Mouse (Mus musculus) NIH3T3 (cell line): ENCODE data around the gene Tango6.
"Not testable (repeated sequence)": the region's sequence is repeated elsewhere in the genome, so short reads cannot be mapped to it uniquely, and the experiment has no call there.

ENCODE experiments used
- DNase-seq: peaks from one replicate; pipeline ENCODE4 v3.0.0-alpha.2; 2012; ENCODE audit warnings: low read depth

Tango6 gene

DNA sequence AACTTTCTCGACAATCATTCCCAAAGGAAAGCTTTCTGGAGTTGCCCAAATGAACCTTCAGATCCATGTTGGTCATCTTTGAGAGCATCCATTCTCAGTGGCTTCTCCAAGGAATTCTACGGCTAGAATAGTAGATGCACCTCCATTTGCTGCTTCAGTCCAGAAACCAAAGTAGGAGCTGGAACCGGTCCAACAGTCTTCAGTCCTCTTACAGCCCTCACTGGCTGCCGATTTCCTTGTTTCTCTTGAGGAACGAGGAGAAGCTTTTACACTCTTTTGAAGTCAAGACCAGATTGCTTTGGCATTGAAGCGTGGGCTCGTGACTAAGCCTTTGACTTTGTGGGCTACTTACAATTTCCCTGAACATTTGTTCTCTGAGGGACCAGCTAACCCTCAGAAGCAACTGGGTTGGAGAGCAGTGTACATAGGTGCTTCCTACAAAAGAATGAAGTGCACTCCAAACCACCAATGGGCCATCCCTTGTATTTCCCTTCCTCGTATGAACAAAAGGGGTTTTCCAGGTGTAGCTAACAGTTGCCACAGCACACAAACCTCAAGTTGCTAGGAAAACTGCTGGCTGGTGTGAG, 197.3 kb downstream of the Tango6 start:
- DNase-seq = no peak

DNA sequence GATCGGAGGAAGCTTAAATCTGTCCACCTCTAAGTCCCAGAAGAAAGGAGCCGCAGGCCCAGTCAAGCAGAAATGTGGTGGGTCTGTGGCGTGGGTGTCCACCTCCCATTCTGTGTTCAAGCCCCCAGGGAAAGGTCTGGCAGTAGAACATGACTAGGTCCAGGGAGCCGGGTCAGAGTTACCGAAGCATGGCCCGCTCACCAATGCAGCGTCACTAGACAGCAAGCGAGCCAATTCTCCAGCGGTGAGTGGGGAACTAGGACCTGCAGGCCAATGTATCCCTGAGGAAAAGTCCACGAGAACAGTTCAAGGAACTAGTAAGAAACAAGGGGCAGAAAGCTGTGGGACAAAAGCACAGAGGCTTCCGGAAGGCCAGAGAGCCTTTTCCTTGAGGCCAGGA, 201.2 kb downstream of the Tango6 start:
- DNase-seq = not testable (repeated sequence)

GRCm38 (mm10) chr8:106884826-106885400, 202.0 kb downstream of the Tango6 start:
- not testable (repeated sequence) for DNase-seq

GRCm38 (mm10) chr8:106887336-106888189, 204.7 kb downstream of the Tango6 start:
- peak; percentile 93 for DNase-seq

DNA sequence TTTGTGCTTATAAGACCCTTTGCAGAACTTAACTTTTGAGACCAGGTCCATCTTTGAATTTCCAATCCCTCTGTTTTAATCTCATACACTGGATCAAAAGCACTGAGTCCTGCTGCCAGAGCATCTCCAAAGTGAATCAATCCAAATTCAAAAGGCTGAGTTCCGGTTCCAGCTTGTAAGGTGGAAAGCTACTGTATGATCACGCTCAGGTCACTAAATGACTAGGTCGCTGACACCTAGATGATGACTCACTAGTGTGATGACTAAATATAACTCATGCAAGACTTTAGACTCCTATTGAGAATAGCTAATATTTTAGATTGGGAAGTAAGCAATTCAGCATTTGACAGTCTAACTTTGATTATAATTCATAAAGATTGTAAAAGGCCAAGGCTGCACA, 205.9 kb downstream of the Tango6 start:
- peak; percentile 14 for DNase-seq

DNA sequence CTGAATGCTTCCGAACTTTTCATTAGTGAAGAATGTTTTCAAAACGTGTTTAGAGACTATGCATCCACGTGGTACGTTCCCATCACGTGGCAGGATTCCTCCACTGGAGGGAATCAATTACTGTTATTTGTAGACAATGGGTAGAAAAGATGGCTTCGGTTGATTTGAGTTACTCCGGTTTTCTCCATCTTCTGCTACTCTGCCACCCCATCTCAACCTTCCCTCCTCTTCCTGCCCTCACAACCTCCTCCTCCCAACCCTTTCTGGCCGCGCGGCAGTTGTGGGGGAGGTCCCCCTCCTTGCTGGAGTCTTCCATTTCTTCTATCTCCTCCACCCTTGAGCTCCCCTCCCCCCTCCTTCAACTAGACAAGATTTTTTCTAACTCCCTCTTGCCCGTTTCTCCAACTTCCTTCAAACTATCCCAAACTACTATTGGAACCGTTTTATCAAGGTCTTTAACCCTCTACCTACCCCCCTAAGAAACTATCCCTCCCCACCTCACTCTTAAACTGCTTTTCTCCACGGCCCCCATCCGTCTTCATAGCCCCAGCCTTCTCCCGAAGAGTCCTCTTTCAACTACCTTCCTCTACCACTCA, 209.4 kb downstream of the Tango6 start:
- peak; percentile 67 for DNase-seq

- peak; percentile 40 for DNase-seq
Measured at GRCm38 (mm10) chr8:106892806-106893451, 210.1 kb downstream of the Tango6 start.

GRCm38 (mm10) chr8:106893481-106894156, 210.8 kb downstream of the Tango6 start, which contains the start of gene Utp4:
Gene Utp4 (plus strand): TSS chr8:106893636.
- peak; percentile 93 for DNase-seq

GRCm38 (mm10) chr8:106899473-106899872, 216.6 kb downstream of the Tango6 start:
- no peak for DNase-seq
